Mouse (Mus musculus) retina, postnatal 1 day (tissue): ENCODE measurements around the gene Hoxd9.
A peak's percentile ranks its signal among the peaks of the same experiment; 100 is the strongest.

Source experiments
- DNase-seq: peaks from one replicate; pipeline ENCODE4 v3.0.0-alpha.2; 2012

Hoxd9 gene

DNA sequence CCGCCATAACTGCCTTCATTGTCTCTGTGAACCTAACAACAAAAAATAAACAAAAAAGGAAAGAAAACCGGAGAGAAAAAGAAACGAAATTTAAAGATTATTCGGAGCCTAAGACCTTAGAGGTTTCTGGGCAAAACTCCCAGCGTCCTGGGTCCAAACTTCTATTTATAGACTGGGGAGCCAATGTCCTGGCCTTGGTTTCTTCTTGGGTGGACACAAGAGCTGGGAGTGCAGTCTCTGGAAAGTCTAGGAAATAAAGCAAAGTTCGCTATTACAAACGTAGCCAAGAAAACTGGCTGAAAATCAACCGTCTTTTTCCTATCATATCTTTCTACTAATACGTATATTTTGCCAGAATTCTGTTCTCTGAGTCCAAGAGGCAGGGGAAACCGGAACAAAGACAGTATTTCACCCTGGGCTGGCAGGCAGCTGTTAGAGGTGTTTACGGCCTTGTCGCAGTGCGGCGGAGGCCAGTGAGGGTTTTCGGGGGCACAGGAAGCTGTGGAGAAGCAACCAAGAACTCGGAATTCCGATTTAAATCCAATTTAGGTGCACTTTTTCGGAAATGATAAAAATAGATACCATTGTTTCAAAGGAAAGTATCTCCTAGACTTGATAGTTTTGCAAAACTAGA lies 16.7 kb downstream of the Hoxd9 start:
- DNase-seq: no peak

DNA sequence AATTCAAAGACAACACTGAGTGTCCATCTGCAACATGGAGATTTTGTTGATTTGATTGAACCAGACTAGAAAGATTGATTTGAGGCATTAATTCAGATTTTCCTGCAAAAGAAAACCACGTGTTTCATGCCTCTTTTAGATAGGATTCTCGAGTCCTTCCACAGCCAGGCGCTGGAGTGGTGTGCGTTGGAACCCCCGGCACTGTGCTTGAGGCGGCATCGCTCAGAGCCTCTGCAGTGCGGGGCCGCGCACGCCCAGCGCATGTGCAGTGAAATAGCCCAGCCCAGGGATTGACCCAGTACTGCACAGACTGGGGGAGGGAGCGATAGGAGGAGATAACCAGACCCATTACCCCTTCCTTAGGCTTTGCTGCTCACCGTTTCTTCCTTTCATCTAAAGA lies 17.4 kb downstream of the Hoxd9 start:
- no peak for DNase-seq

DNA sequence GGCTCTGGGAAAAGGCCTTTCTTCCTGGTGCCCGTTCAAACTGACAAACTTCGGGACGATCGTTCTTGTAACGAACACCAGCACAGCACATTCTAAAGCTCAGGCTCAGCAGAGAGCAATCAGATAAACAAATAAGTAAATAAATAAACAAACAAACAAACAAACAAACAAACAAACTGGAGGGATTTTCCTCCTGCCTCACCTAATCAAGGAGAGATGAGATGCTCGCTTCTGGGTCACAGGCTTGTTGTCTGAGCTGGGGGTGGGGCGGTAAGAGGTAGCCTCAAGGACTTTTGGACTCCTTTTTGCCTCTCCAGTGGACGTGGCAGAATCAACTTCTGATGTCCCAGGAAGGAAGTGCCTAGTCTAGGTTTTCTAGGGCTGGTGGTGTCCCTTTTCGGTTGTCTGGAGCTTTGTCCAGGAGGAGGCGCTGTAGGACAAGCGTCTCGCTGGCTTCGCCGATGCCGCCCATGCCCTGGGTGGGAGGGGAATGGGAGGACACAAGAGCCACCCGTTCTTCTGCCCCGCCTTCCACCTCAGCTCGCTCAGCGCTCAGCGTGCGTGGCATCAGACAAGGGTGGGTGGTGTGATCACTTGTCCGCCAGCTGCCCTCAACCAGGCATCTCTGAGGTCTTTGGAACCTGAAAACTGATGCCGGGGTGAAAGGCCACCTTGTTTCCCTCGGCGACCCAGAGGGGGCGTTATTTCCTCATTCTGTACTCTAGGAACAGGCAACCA lies 18.1 kb downstream of the Hoxd9 start:
- DNase-seq: peak; percentile 91

DNA sequence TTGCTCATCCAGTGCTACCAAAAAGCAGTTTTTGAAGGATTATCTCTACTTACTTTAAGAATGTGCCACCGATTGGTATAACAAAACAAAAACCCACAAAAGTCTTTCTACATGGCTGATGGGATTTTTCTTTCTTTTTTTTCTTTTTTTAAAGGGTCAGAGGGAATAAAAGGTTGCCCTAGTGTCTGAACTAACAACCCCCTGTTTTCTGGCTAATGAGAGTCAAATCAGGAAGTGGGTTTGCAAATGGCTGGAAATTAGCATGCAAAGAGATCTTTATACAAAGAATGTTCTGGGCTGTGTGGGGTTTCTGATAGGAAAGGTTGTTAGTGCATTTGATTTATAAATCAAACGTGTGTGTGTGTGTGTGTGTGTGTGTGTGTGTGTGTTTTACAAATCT lies 22.9 kb downstream of the Hoxd9 start:
- DNase-seq: no peak

DNA sequence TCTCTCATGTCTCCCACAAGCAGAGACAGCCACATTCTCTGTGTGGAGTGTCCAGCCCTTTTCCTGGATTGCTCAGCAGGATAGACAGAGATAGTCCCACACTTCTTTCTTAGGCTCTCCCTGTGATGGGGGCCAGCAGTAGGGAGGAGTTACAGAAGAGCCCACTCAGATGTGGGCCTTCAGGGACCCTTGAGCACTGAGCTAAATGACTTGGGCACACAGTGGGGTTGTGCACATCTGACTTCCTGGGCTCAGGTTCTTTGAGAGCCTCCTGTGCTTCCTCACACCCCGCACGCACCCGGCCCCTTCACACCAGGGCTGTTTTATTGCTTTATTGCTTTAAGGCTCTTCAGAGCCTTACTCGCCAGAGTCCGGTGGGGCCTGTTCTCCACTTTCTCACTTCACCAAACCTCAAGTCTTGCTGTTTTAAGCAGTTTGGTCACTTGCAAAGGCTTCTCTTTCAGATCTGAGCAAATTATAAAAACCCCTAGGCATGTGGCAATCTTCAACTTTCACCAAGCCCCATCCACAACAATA lies 23.5 kb downstream of the Hoxd9 start:
- DNase-seq: no peak

DNA sequence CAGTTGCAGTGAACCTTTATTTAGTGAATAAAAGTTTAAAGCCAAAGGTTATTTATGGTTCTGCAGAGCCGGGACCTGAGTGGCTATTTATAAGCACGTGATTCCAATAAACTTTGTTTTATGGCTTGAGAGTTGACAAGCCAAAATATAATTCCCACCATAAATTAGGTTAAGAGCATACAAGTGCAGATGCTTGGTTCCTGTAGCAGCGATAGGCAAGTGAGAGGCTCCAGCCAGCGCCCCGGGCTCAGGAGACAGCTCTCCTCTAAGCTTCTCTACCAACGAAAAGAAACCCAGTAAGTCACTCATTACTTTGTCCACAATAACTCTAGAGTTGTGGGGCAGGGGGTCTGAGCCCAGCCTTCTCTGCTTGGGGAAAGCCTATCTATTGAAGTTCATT lies 24.4 kb downstream of the Hoxd9 start:
- DNase-seq: no peak

DNA sequence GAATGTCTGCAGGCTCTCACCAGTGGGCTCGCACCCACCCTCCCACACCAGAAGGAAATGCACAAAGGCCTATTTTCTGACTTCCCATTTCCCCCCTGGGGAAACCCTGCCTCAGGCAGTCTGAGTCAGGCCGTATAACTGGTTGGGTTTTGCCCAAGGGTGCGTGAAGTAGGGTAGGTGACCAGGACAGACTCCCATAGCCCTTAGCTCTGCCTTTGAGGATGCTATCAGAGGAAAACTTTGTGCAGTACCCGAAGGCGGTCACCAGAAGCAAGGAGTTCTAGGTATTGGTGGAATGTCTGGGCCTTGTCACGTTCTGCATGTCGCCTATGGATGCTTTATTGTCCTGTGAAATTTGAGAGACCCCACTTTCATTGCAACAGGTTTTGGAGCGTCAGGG lies 25.4 kb downstream of the Hoxd9 start:
- no peak for DNase-seq

DNA sequence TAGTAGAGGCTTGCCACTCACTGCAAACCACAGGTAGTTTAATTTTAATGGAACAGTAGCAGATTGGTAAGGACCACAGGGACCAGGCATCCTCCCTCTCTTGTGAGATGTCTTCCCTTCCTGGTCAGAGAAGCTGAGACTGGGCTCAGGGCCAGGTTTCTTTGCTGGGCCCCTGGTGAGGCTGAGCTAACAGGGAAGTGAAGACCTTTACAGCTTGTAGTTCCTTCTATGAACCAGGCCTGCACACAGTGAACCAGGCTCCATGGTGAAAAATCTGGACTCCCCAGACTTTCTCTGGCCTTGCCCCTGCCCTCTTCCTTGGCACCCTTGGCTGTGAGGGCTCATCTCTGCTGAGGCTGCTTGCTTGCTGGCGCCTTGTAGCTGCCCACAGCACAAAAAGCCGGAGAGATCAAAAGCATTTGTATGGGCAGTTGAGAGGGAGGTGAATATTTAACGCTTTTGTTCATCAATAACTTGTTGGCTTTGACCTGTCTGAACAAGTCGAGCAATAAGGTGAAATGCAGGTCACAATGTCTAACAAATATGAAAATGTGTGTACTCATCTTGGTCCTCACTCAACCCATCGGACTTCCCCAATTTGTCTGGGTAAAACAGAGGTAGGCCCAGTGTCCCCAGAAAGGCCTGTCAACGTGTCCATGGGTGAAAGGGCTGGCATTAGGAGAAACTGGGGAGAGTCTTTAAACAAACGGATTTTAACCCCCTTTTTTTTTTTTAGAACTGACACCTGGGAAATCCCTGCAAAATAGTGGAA lies 26.9 kb downstream of the Hoxd9 start:
- DNase-seq: no peak

DNA sequence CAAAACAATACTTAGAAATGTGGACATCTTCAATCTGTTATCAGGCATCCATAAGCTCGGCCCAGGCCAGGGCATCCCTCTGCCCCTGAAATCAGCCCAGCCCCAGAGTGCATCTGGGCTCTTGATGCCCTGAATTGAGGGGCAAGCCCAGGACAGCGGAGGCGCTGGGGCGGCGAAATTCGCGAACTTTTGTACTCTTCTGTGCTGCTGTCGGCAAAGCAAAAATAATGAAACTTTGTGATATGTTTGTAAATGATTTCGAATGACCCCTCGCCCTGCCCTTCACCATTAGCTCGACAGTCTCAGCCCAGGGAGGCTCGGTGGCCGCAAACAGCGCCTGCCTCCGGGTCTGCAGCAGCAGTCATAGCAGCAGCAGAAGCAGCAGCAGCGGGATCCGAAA lies 27.6 kb downstream of the Hoxd9 start:
- no peak for DNase-seq

DNA sequence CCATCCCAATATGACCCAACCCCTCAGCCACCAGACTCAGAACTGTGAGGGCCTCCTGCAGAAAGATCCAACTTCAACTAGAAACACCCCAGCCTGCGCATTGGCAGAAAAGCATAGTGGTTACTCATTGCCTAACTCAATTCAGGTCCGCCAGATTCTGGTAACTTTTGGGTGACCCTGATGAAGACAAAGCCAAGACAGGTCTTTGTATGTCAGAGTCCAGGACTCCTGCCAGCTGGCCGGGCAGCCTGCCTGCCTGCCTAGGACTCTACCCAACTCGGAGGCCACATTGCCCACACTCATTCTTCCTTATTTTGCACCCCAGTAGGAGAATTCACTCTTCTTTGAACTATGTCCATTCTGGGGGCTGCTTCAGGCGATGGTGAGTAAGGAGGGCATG lies 29.0 kb downstream of the Hoxd9 start, which contains the start of gene Gm28230:
TSS of gene Gm28230 (plus strand) at position 178 of the 400 bp plus-strand sequence.
- DNase-seq: no peak

DNA sequence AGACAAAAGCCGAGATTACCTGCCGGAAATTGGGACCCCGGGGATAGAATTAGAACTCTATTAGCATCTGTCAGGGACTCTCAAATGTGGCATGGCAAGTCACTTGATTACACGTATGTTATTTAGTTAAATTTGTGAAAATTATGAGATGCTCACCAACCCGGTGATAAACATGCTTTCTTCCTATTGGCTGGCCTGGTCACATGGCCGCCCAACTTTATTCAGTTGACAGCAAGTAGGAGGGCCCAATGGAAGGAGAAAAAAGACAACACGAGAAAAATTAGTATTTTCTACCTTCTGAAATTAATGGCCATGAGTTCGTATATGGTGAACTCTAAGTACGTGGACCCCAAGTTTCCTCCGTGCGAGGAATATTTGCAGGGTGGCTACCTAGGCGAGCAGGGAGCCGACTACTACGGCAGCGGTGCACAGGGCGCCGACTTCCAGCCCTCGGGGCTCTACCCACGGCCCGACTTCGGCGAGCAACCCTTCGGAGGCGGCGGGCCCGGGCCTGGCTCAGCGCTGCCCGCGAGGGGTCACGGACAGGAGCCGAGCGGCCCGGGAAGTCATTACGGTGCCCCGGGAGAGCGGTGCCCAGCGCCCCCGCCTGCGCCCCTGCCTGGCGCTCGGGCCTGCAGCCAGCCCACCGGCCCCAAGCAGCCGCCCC lies 29.6 kb downstream of the Hoxd9 start:
- DNase-seq: no peak

DNA sequence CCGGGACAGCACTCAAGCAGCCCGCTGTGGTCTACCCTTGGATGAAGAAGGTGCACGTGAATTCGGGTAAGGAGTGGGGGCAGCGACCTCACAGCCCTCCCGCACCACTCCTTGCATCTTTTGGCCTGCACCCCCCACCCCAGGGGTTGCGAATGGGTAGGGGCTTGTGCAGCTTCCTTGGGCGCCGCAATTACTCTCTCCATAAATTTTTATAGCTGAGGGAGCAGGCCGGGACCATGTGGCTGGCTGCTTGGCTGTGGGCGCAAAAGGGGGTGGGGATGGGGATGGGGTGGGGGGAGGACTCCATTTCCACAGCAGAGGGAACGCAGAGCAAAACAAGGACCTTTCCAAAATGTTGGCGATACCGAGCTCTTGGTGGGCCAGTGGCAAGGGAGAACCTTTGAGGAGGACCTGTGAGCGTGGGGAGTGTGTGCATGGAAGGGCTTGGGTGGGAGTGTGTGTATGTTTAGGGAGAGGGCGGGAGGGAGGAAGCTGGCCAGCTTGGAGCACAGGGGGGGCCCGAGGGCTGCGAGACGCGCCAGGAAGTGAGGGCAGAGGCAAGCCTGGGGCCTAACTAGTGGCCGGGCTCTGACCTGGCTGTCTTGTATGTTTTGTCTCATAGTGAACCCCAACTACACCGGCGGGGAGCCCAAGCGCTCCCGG lies 30.2 kb downstream of the Hoxd9 start:
- DNase-seq: no peak

DNA sequence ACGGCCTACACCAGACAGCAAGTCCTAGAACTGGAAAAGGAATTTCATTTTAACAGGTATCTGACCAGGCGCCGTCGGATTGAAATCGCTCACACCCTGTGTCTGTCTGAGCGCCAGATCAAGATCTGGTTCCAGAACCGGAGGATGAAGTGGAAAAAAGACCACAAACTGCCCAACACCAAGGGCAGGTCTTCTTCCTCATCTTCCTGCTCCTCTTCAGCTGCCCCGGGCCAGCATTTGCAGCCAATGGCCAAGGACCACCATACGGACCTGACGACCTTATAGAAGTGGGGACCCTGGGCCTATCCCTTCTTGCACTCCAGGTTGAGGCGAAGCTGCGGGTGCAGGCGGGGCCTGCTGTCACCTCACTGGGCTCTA lies 30.8 kb downstream of the Hoxd9 start:
- DNase-seq: no peak

DNA sequence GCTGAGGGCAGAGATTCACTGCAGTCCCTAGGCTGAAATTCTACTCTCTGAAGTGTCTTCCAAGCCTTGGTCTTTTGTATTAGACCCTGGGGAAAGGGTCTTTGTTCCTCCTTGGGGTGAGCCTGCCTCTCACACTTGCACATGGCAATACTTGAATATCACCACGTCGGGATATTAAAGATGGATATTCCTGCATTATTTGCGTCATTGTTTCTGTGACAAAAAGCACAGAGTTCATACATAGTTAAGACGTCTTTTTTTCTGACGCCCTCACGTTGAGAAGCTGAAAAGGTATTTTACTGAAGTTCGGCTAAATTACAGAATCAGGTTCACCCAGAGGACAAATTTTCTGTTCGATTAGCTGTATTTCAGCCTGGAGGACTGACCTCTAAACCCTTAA lies 32.8 kb downstream of the Hoxd9 start:
- no peak for DNase-seq

DNA sequence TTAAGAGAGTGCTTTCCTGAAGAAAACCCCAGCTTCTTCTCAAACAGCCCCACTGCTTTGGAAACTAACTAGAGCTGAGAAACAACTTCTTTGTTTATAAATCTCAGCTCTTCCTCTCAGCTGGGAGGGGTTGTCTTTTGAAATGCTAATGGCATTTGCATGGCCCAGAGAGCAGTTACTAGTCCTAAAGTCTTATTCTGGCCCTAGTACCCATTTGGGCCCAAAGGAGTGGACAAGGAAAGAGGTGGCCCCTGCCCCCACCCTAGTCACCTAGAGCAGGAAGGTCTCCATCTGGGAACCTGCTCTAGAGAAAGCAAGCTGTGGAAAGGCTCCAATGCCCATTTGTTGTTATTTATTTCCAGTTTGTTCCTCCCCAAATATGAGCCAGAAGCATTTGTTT lies 33.5 kb downstream of the Hoxd9 start:
- DNase-seq: no peak

DNA sequence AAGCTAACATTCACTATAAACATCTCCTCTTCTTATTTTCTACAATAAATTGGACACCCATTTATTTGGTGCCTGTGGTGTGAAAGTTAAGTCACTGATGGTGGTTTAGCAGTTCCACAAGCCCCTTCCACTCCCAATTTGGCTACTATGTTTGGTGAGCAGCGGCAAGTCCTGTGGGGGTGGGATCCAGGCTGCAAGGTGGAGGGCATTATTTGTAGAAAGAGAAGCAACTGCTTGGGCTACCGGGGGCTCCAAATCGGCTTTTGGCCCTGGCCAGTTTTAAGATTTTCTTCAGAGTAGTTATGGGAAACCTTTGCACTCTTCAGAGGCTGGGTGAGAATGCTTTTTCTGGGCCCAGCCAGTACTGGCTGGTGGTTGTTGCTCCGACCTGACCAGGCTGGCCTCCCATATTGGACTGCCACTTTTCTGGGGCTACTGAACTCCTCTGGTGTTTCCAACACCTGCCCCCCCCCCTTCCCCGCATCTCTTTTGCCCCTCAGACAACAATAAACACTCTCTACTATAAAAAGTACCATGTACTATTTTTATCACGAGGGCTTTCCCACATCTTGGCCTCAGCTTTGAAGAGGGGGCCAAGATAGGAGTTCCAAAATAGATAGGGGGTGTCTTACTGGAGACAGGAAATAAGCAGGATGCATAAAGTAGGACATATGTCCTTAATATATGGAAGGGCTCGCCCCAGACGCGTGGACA lies 34.4 kb downstream of the Hoxd9 start:
- DNase-seq: no peak

DNA sequence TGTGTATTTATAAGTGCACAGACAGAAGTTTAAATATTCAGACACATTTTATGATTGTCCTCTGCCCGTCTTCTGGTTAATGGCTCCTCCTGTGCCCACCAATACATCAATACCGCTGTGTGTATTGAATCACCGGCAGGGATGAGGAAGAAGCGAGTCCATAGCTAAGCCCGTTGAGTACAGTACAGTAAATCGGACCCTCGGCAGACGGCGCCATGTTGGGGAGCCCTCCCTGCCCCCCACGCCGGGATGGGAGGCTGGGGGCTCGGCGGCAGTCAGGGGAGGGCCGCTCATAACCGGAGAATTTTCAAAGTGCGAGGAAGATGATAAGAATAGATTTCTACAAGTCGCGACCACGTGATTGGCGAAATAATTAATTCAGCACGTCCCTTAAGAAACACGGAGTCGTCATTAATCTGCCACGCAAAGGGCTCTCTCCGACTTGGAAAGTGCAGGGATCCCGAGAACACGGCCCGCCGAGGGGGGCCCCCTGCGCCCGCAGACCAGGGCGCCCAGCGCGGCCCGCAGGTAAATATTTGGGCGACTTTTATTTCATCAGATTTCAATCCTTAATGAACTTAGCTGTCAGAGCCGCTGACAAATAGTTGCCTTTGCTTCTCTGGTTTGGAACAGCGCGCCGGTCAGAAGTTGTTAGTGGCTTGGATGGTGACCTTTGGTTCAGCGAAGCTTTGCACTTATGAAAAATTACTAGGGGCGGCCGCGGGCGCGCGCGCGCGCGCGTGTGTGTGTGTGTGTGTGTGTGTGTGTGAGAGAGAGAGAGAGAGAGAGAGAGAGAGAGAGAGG lies 35.2 kb downstream of the Hoxd9 start:
- no peak for DNase-seq

DNA sequence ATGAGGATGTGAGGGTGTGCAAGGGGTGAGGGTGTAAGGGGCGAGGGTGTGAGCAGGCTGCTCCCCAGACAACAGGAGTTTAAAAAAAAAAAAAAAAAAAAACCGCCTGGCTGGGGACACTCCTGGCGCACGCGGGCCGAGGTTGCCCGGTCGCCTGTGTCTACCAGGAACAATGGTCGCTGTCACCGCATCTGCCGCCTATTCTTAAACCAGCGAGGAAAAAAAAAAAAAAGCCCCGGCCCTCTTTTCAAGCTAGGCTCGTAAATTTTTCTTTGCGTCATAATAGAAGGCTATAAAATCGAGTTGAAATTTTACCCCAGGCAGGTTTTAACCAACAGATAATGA lies 35.8 kb downstream of the Hoxd9 start:
- DNase-seq: peak; percentile 46

DNA sequence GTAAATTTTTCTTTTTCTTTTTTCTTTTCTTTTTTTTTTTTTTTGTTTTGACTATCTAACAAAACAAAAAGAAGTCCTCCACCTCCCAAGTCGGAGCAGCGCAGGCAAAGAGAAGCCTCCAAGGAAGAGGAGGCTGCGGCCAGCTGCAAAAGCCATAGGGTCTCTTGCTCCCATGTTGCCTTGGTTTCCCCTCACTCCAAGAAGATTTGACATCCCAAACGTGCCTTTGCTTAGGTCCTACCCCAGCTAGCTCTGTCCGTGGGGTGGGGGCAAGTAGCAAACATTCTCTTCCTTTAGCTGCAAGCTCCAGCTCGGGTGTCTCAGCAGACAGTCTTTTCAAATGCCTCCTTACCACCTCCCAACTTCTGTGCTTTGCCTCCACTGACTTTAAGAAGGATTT lies 36.2 kb downstream of the Hoxd9 start:
- DNase-seq: no peak

DNA sequence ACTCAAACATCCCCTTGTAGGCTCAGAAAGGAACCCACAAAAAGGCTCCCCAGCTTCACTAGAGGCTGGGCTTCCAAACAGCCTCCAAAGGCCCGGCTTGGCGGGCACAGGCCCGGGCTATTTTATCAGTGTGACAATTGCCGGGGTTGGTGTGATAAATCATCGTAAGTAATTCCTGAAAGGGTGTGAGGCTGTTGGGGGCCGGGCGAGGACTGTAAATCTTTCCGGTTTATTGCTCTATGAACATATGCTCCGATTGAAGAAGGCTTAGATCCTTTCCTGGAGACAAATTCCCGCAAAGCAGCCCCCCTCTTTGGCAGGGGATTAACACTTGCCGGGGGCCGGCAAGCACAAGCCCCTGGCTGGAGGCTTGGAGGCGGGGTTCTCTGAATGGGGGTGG lies 36.9 kb downstream of the Hoxd9 start:
- peak; percentile 42 for DNase-seq
